Mouse (Mus musculus) heart, embryonic 16.5 days (tissue): ENCODE measurements at regions not wholly inside any gene's neighbourhood (a gene's known extent, or its start where the extent isn't known, plus 50 kb on each side); places are given as distances from the start of the nearest gene placed in this dataset.

ENCODE experiments used
- ATAC-seq: fragments of 200-750 bp; cut with Nextera tagmentation; replicated peaks from 2 replicates; pipeline ENCODE4 v1.8.0; 2017; ENCODE audit warnings: moderate number of reproducible peaks; ENCODE audit not compliant: insufficient read depth, low FRiP score; ENCODE audit errors: extremely low read depth
- H3K27ac ChIP-seq: fragments of 300-500 bp; sonication (generic); 2 replicates; pipeline ENCODE4 v1.5.1; 2014; ENCODE audit warnings: mild to moderate bottlenecking, low read length, control low read depth, moderate library complexity
- H3K27me3 ChIP-seq: fragments of 300-500 bp; sonication (generic); 2 replicates; pipeline ENCODE4 v1.6.1; 2014; ENCODE audit warnings: low read length, mixed read lengths; ENCODE audit not compliant: control insufficient read depth, insufficient read depth
- H3K36me3 ChIP-seq: fragments of 300-500 bp; sonication (generic); 2 replicates; pipeline ENCODE4 v1.6.1; 2014; ENCODE audit not compliant: control insufficient read depth, insufficient read depth
- H3K4me1 ChIP-seq: fragments of 300-500 bp; sonication (generic); 2 replicates; pipeline ENCODE4 v1.6.1; 2014; ENCODE audit warnings: low read length, mixed read lengths; ENCODE audit not compliant: control insufficient read depth, insufficient read depth
- H3K4me2 ChIP-seq: fragments of 300-500 bp; sonication (generic); 2 replicates; pipeline ENCODE4 v1.6.1; 2014; ENCODE audit warnings: low read depth, mild to moderate bottlenecking, control low read depth, low read length
- H3K4me3 ChIP-seq: fragments of 300-500 bp; sonication (generic); 2 replicates; pipeline ENCODE4 v1.5.1; 2014; ENCODE audit warnings: mild to moderate bottlenecking, control low read depth, low read length
- H3K9ac ChIP-seq: fragments of 300-500 bp; sonication (generic); 2 replicates; pipeline ENCODE4 v1.6.1; 2014; ENCODE audit warnings: low read length, control low read depth
- H3K9me3 ChIP-seq: fragments of 300-500 bp; sonication (generic); replicated peaks from 2 replicates; pipeline ENCODE4 v1.6.1; 2016; ENCODE audit warnings: low read length; ENCODE audit not compliant: control insufficient read depth
- WGBS: fragments of 180-500 bp; shearing (Covaris S2); extraction: QIAGEN DNeasy Blood & Tissue Kit; methylation state at CpG from one replicate; pipeline ENCODE4 v1.1.7; 2014; 5-methylcytosine and 5-hydroxymethylcytosine counted together

- WGBS: 74% methylated on average over 2 of the region's 2 CpGs
- Histone ChIP-seq H3K4me3 (no peak overlapping the region), H3K9me3 (no peaks in the 10 kb centered on the region), H3K27ac (no peak overlapping the region), H3K4me2 (no peak overlapping the region), H3K9ac (no peak overlapping the region), H3K4me1 (no peaks in the 10 kb centered on the region), H3K36me3 (no peaks in the 10 kb centered on the region), H3K27me3 (no peaks in the 10 kb centered on the region)
- ATAC-seq: no peak
These were observed 117.8 kb upstream of the Slco6d1 start for GRCm38 (mm10) chr1:98303166-98303565.

GRCm38 (mm10) chr1:98306363-98306762 lies 114.6 kb upstream of the Slco6d1 start:
- Histone ChIP-seq H3K36me3 (no peaks in the 10 kb centered on the region), H3K4me1 (peaks cover 5% of the 10 kb centered on the region), H3K4me3 (no peak overlapping the region), H3K27me3 (no peaks in the 10 kb centered on the region), H3K9me3 (no peaks in the 10 kb centered on the region), H3K9ac (no peak overlapping the region), H3K27ac (no peak overlapping the region), H3K4me2 (no peak overlapping the region)
- WGBS: 77% methylated on average over 1 of the region's 1 CpGs
- ATAC-seq: no peak

- Histone ChIP-seq H3K27me3 (no peaks in the 10 kb centered on the region), H3K27ac (no peak overlapping the region), H3K36me3 (no peaks in the 10 kb centered on the region), H3K4me1 (peaks cover 5% of the 10 kb centered on the region), H3K9me3 (no peaks in the 10 kb centered on the region), H3K9ac (no peak overlapping the region), H3K4me3 (no peak overlapping the region), H3K4me2 (no peak overlapping the region)
- no peak for ATAC-seq
- WGBS: 93% methylated on average over 2 of the region's 2 CpGs
These were observed 113.4 kb upstream of the Slco6d1 start for GRCm38 (mm10) chr1:98307519-98307918.

- ATAC-seq: no peak
- H3K36me3 ChIP-seq: no peaks in the 10 kb centered on the region
- no peak overlapping the region for H3K4me3 ChIP-seq
- no peak overlapping the region for H3K4me2 ChIP-seq
- H3K27ac ChIP-seq: no peak overlapping the region
- H3K9me3 ChIP-seq: no peaks in the 10 kb centered on the region
- H3K4me1 ChIP-seq: peaks cover 5% of the 10 kb centered on the region
- WGBS: 7% methylated on average over 1 of the region's 1 CpGs
- H3K9ac ChIP-seq: no peak overlapping the region
- H3K27me3 ChIP-seq: no peaks in the 10 kb centered on the region
These were observed 111.0 kb upstream of the Slco6d1 start for GRCm38 (mm10) chr1:98309894-98310293.

GRCm38 (mm10) chr1:98350095-98350549 lies 70.8 kb upstream of the Slco6d1 start:
- WGBS: 35% methylated on average over 4 of the region's 4 CpGs
- no peak overlapping the region for H3K9ac ChIP-seq
- H3K27ac ChIP-seq: no peak overlapping the region
- H3K4me2 ChIP-seq: no peak overlapping the region
- H3K36me3 ChIP-seq: no peaks in the 10 kb centered on the region
- H3K27me3 ChIP-seq: no peaks in the 10 kb centered on the region
- H3K9me3 ChIP-seq: no peaks in the 10 kb centered on the region
- no peak for ATAC-seq
- no peaks in the 10 kb centered on the region for H3K4me1 ChIP-seq
- no peak overlapping the region for H3K4me3 ChIP-seq

- Histone ChIP-seq H3K27ac (no peak overlapping the region), H3K36me3 (no peaks in the 10 kb centered on the region), H3K27me3 (no peaks in the 10 kb centered on the region), H3K9ac (no peak overlapping the region), H3K9me3 (no peaks in the 10 kb centered on the region), H3K4me1 (no peaks in the 10 kb centered on the region), H3K4me3 (no peak overlapping the region), H3K4me2 (no peak overlapping the region)
- 73% methylated on average over 2 of the region's 2 CpGs for WGBS
- no peak for ATAC-seq
These were observed 70.2 kb upstream of the Slco6d1 start for GRCm38 (mm10) chr1:98350725-98351124.

GRCm38 (mm10) chr1:98351530-98351929 lies 69.4 kb upstream of the Slco6d1 start:
- Histone ChIP-seq H3K4me1 (no peaks in the 10 kb centered on the region), H3K27ac (no peak overlapping the region), H3K27me3 (no peaks in the 10 kb centered on the region), H3K9ac (no peak overlapping the region), H3K4me3 (no peak overlapping the region), H3K9me3 (no peaks in the 10 kb centered on the region), H3K4me2 (no peak overlapping the region), H3K36me3 (no peaks in the 10 kb centered on the region)
- ATAC-seq: no peak
- 84% methylated on average over 2 of the region's 2 CpGs for WGBS
